Mouse (Mus musculus) adrenal gland, adult 18-20 months (tissue): ENCODE results near the gene Rpia. TPM values are rescaled to one million over a fixed set of nuclear protein-coding genes. Genes with fewer than 3 reads are reported as not detected.
"Not testable (repeated sequence)": the region's sequence is repeated elsewhere in the genome, so short reads cannot be mapped to it uniquely, and the experiment has no call there.

Source experiments
- DNase-seq, 2 experiments: peaks; one replicate each; pipeline ENCODE4 v3.0.0; 2021 to 2022; ENCODE audit warnings: low spot score in 2 of 2
- long read RNA-seq, 2 experiments: library from polyadenylated mRNA; stranded (forward); transcript quantifications; one replicate each; pipeline ENCODE4 v2.0.0; 2021
- total RNA-seq, 2 experiments: library from RNA; stranded (reverse); gene quantifications; 1 replicate in 1 of 2; 2 replicates in 1 of 2; pipeline ENCODE4 v1.2.3; 2021

The Rpia gene
- total RNA-seq: 10 to 100 TPM; 21.7 to 23.4 TPM
- long read RNA-seq, experiment 1, partial matches to known transcripts: 1 of 1 reads
- long read RNA-seq, experiment 1, other reads (novel, unspliced or antisense): 0 of 1 reads
- long read RNA-seq, experiment 2, partial matches to known transcripts: 0 of 2 reads
- long read RNA-seq, experiment 2, other reads (novel, unspliced or antisense): 2 of 2 reads

GRCm38 (mm10) chr6:70791824-70792535 lies at the start of gene Rpia:
Gene Rpia, minus strand, starts transcription at chr6:70792232.
- peak; percentile 98 to 99 for DNase-seq

- no peak for DNase-seq
Measured at GRCm38 (mm10) chr6:70840281-70840680, 48.2 kb upstream of the Rpia start.

GRCm38 (mm10) chr6:70838532-70838931 lies 46.5 kb upstream of the Rpia start:
- DNase-seq: no peak

GRCm38 (mm10) chr6:70837297-70837696 lies 45.3 kb upstream of the Rpia start:
- no peak for DNase-seq

GRCm38 (mm10) chr6:70831179-70831839 lies 39.3 kb upstream of the Rpia start:
- no peak for DNase-seq

- DNase-seq: no peak
Measured at GRCm38 (mm10) chr6:70830552-70830951, 38.5 kb upstream of the Rpia start.

- DNase-seq: no peak
Measured at GRCm38 (mm10) chr6:70829451-70829850, 37.4 kb upstream of the Rpia start.

GRCm38 (mm10) chr6:70824987-70825337 lies 32.9 kb upstream of the Rpia start:
- DNase-seq: no peak

- peak; percentile 56 to 68 for DNase-seq
Measured at GRCm38 (mm10) chr6:70824085-70824986, 32.3 kb upstream of the Rpia start.

- not testable (repeated sequence) for DNase-seq
Measured at GRCm38 (mm10) chr6:70823277-70823676, 31.2 kb upstream of the Rpia start.

GRCm38 (mm10) chr6:70822386-70822910 lies 30.4 kb upstream of the Rpia start:
- DNase-seq: no peak

- no peak for DNase-seq
Measured at GRCm38 (mm10) chr6:70821566-70821965, 29.5 kb upstream of the Rpia start.

GRCm38 (mm10) chr6:70815471-70815870 lies 23.4 kb upstream of the Rpia start:
- DNase-seq: no peak

- DNase-seq: no peak
Measured at GRCm38 (mm10) chr6:70814629-70814950, 22.6 kb upstream of the Rpia start.

- no peak for DNase-seq
Measured at GRCm38 (mm10) chr6:70813921-70814628, 22.0 kb upstream of the Rpia start.

- no peak for DNase-seq
Measured at GRCm38 (mm10) chr6:70812526-70812895, 20.5 kb upstream of the Rpia start.

- DNase-seq: peak; percentile 81 to 84
Measured at GRCm38 (mm10) chr6:70811557-70812525, 19.8 kb upstream of the Rpia start.

GRCm38 (mm10) chr6:70810524-70810923 lies 18.5 kb upstream of the Rpia start:
- no peak for DNase-seq

GRCm38 (mm10) chr6:70806514-70806912 lies 14.5 kb upstream of the Rpia start:
- DNase-seq: no peak
